Comparison of ENCODE assay signal across 32 mouse cellular contexts in the genomic region with DNA sequence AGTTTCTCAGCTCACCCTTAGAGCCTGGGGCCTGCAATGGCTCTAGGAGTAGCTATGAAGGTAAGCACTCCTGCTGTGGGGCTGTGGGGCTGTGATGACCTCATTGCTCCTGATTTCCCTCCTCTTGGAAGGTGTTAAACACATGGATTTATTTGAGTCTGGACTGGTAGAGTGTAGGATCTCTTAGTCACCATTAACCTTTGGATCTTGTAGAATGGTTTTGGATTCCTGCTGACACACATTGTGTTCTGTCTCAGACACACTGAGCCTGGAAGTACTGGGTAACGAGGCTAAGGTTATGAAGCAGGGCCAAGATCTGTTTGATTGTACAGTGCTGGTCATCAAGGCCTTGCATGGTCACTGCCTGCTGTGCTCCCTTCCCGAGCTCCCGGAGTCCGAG. TPM values are rescaled to one million over a fixed set of nuclear protein-coding genes. Genes with fewer than 3 reads are reported as not detected.
DNase-seq lines count a peak whose midpoint lies in the region; ATAC-seq and TF ChIP-seq lines count a peak whose summit lies in the region.
"Had no signal": no experiment of that assay in that cellular context is flagged by ENCODE, and none has a peak within 500 bp of the region (broad histone marks: within the 10 kb centered on the region; RNA-seq: fewer than 3 reads in every experiment).

No protein-coding gene starts in this region.

- no peak overlapping the region for H3K4me2 ChIP-seq in liver, embryonic 12.5 days
- H3K4me2 ChIP-seq in intestine, embryonic 16.5 days (ENCODE audit: low read depth, low read length), result no peak overlapping the region
- no peak overlapping the region for H3K4me2 ChIP-seq in stomach, postnatal 0 days (replicated peaks; ENCODE audit: low read depth)
- H3K4me2 ChIP-seq: embryonic facial prominence, embryonic 12.5 days; forebrain, embryonic 13.5 days; forebrain, embryonic 15.5 days had no signal

- H3K79me2 ChIP-seq in liver, adult 2 months (ENCODE audit: control insufficient read depth, insufficient read depth, low read length), result no peaks in the 10 kb centered on the region; the same call in 1 of the 2 replicates

- peak overlapping the region; percentile 88 for H3K27ac ChIP-seq in liver, adult 2 months (replicated peaks; ENCODE audit: insufficient read depth, low read depth, low read length)
- H3K27ac ChIP-seq in liver, embryonic 12.5 days, result no peak overlapping the region
- peak overlapping the region; percentile 37; the same call in 1 of the 2 replicates for H3K27ac ChIP-seq in intestine, embryonic 16.5 days (ENCODE audit: low read length)
- no peak overlapping the region for H3K27ac ChIP-seq in stomach, postnatal 0 days (replicated peaks)
- H3K27ac ChIP-seq: embryonic facial prominence, embryonic 10.5 days; embryonic facial prominence, embryonic 12.5 days; forebrain, embryonic 13.5 days; forebrain, embryonic 15.5 days had no signal

- no peak for ATAC-seq in liver, embryonic 12.5 days
- peak; percentile 54 for ATAC-seq in intestine, embryonic 16.5 days
- ATAC-seq in stomach, postnatal 0 days (ENCODE audit: low FRiP score, low TSS enrichment), result peak; percentile 73
- ATAC-seq: activated CD4-positive, CD25-positive, alpha-beta regulatory T cell, adult 4 months; CD4-positive, CD25-positive, alpha-beta regulatory T cell, adult 4 months; forebrain, embryonic 13.5 days; forebrain, embryonic 15.5 days; Patski had no signal

- H3K4me1 ChIP-seq in liver, adult 2 months (ENCODE audit: control insufficient read depth, insufficient read depth, low read length), result peaks cover 20% of the 10 kb centered on the region
- H3K4me1 ChIP-seq in liver, embryonic 12.5 days, result no peaks in the 10 kb centered on the region
- peaks cover 9% of the 10 kb centered on the region for H3K4me1 ChIP-seq in intestine, embryonic 16.5 days (ENCODE audit: control insufficient read depth, insufficient read depth, low read length)
- no peaks in the 10 kb centered on the region for H3K4me1 ChIP-seq in stomach, postnatal 0 days (replicated peaks; ENCODE audit: control insufficient read depth, insufficient read depth)
- H3K4me1 ChIP-seq: embryonic facial prominence, embryonic 10.5 days; embryonic facial prominence, embryonic 12.5 days; forebrain, embryonic 13.5 days; forebrain, embryonic 15.5 days had no signal

- H3K27me3 ChIP-seq in liver, adult 2 months (ENCODE audit: control insufficient read depth, insufficient read depth, low read length), result no peaks in the 10 kb centered on the region
- no peaks in the 10 kb centered on the region for H3K27me3 ChIP-seq in liver, embryonic 12.5 days (replicated peaks)
- no peaks in the 10 kb centered on the region for H3K27me3 ChIP-seq in intestine, embryonic 16.5 days (replicated peaks; ENCODE audit: control insufficient read depth, insufficient read depth, low read length)
- no peaks in the 10 kb centered on the region for H3K27me3 ChIP-seq in stomach, postnatal 0 days (ENCODE audit: control insufficient read depth, insufficient read depth, low read length)
- H3K27me3 ChIP-seq: CH12.LX; embryonic facial prominence, embryonic 12.5 days; forebrain, embryonic 13.5 days; forebrain, embryonic 15.5 days; Patski had no signal

- peak; percentile 62 for DNase-seq in liver, adult 2 months (ENCODE audit: extremely low read depth, low read depth, low spot score)
- DNase-seq in adipocyte (ENCODE audit: low spot score), result peak; percentile 10
- no peak for DNase-seq in stomach, postnatal 0 days (ENCODE audit: low spot score)
- no peak for DNase-seq in heart, postnatal 25 days (ENCODE audit: low spot score)
- DNase-seq in kidney, adult 9 months, result no peak
- no peak for DNase-seq in embryo, embryonic 11 days
- DNase-seq: adrenal gland, adult 2 months; adrenal gland, postnatal 10 days; adrenal gland, postnatal 25 days; B cell, adult 2 months; cerebellum, adult 11 months; cerebellum, adult 18-20 months; cerebellum, adult 8-10 months; cerebellum, adult 9-11 months; cerebellum, postnatal 14 days; cerebellum, postnatal 36 days had no signal

- no peak for TF ChIP-seq CTCF in liver, adult 2 months (IDR thresholded peaks at IDR 0.05; ENCODE audit: low read depth, low read length)
- TF ChIP-seq CTCF in stomach, postnatal 0 days (IDR thresholded peaks at IDR 0.05; ENCODE audit: low read depth), result no peak

- intact Hi-C loops in heart, postnatal 25 days (cut with DNase I), result no loop called here

- 31% methylated on average over 4 of the region's 4 CpGs for WGBS in liver, adult 2 months
- 87% methylated on average over 4 of the region's 4 CpGs for WGBS in liver, embryonic 12.5 days (ENCODE audit: insufficient replicate concordance)
- 78% methylated on average over 4 of the region's 4 CpGs for WGBS in intestine, embryonic 16.5 days
- 82% methylated on average over 4 of the region's 4 CpGs for WGBS in stomach, postnatal 0 days

- peaks cover 54% of the 10 kb centered on the region for H3K36me3 ChIP-seq in liver, adult 2 months (ENCODE audit: control insufficient read depth, insufficient read depth, low read length)
- H3K36me3 ChIP-seq in liver, embryonic 12.5 days, result peaks cover 99% of the 10 kb centered on the region
- H3K36me3 ChIP-seq in intestine, embryonic 16.5 days (ENCODE audit: control insufficient read depth, insufficient read depth, low read length), result peaks cover 18% of the 10 kb centered on the region
- H3K36me3 ChIP-seq in stomach, postnatal 0 days (ENCODE audit: control insufficient read depth, insufficient read depth, low read length), result peaks cover 40% of the 10 kb centered on the region

- no peak for TF ChIP-seq POLR2A in liver, adult 2 months (IDR thresholded peaks at IDR 0.05; ENCODE audit: extremely low read depth, insufficient read depth, low read length)

- H3K9ac ChIP-seq in liver, adult 2 months (ENCODE audit: low read depth, low read length), result 0 out of 2 replicates have a peak overlapping the region, but pooled peaks have one; percentile 15
- no peak overlapping the region for H3K9ac ChIP-seq in liver, embryonic 12.5 days
- no peak overlapping the region for H3K9ac ChIP-seq in intestine, embryonic 16.5 days (ENCODE audit: low read depth, low read length)
- H3K9ac ChIP-seq in stomach, postnatal 0 days (ENCODE audit: low read length), result no peak overlapping the region
- H3K9ac ChIP-seq: embryonic facial prominence, embryonic 12.5 days; forebrain, embryonic 13.5 days; forebrain, embryonic 15.5 days had no signal

- H3K4me3 ChIP-seq in liver, adult 2 months (ENCODE audit: insufficient read depth, low read depth, low read length), result no peak overlapping the region
- H3K4me3 ChIP-seq in liver, embryonic 12.5 days, result no peak overlapping the region
- no peak overlapping the region for H3K4me3 ChIP-seq in intestine, embryonic 16.5 days (ENCODE audit: low read length)
- no peak overlapping the region for H3K4me3 ChIP-seq in stomach, postnatal 0 days (ENCODE audit: low read depth, low read length)
- H3K4me3 ChIP-seq: embryonic facial prominence, embryonic 10.5 days; embryonic facial prominence, embryonic 12.5 days; forebrain, embryonic 13.5 days; forebrain, embryonic 15.5 days had no signal

- H3K9me3 ChIP-seq in liver, embryonic 12.5 days (replicated peaks), result no peaks in the 10 kb centered on the region
- no peaks in the 10 kb centered on the region for H3K9me3 ChIP-seq in intestine, embryonic 16.5 days (ENCODE audit: control insufficient read depth, low read length)
- no peaks in the 10 kb centered on the region for H3K9me3 ChIP-seq in stomach, postnatal 0 days (ENCODE audit: control insufficient read depth, low read length)
- H3K9me3 ChIP-seq: embryonic facial prominence, embryonic 10.5 days; embryonic facial prominence, embryonic 12.5 days; forebrain, embryonic 13.5 days; forebrain, embryonic 15.5 days; G1E had no signal

- no peak for TF ChIP-seq EP300 in stomach, postnatal 0 days (optimal IDR thresholded peaks at IDR 0.05)

RNA-seq across cellular contexts. Expression of gene 1700102P08Rik, which starts 13.3 kb away (rescaled TPM):
- total RNA-seq in liver, adult 2 months (2014; rRNA removed), result not detected in 2 replicates
- not detected in 2 replicates for polyA plus RNA-seq in liver, adult 2 months (2012; rRNA removed)
- polyA plus RNA-seq in liver, embryonic 12.5 days (2016; fragmentation: Nextera tagmentation; extraction: Ambion mirVana), result 0.32 and 0.59 TPM in 2 replicates
- 0.49 and 0.55 TPM in 2 replicates for polyA plus RNA-seq in intestine, embryonic 16.5 days (2015; fragmentation: Nextera tagmentation; extraction: Ambion mirVana)
- 0.17 and 0.21 TPM in 2 replicates for polyA plus RNA-seq in stomach, postnatal 0 days (2015; fragmentation: Nextera tagmentation; extraction: Ambion mirVana)
- total RNA-seq in heart, postnatal 25 days (2021), result under 1 TPM; 0.73 to 0.78 TPM
- total RNA-seq: common myeloid progenitor, adult 5-6 weeks had no signal

RNA-seq across cellular contexts. Expression of gene Usp4, which starts 31.6 kb away (rescaled TPM):
- 62.0 and 63.8 TPM in 2 replicates for total RNA-seq in liver, adult 2 months (2014; rRNA removed)
- 63.3 and 65.2 TPM in 2 replicates for polyA plus RNA-seq in liver, adult 2 months (2012; rRNA removed)
- polyA plus RNA-seq in liver, embryonic 12.5 days (2016; fragmentation: Nextera tagmentation; extraction: Ambion mirVana), result 87.4 and 92.1 TPM in 2 replicates
- 84.4 and 92.1 TPM in 2 replicates for polyA plus RNA-seq in intestine, embryonic 16.5 days (2015; fragmentation: Nextera tagmentation; extraction: Ambion mirVana)
- 56.8 and 59.6 TPM in 2 replicates for polyA plus RNA-seq in stomach, postnatal 0 days (2015; fragmentation: Nextera tagmentation; extraction: Ambion mirVana)
- total RNA-seq in heart, postnatal 25 days (2021), result 10 to 100 TPM; 71.1 to 71.4 TPM

RNA-seq across cellular contexts. Expression of gene Gpx1, which starts 40.6 kb away (rescaled TPM):
- 5,129 and 5,348 TPM in 2 replicates for total RNA-seq in liver, adult 2 months (2014; rRNA removed)
- polyA plus RNA-seq in liver, adult 2 months (2012; rRNA removed), result 8,357 and 9,405 TPM in 2 replicates
- polyA plus RNA-seq in liver, embryonic 12.5 days (2016; fragmentation: Nextera tagmentation; extraction: Ambion mirVana), result 5,938 and 5,957 TPM in 2 replicates
- 1,298 and 1,315 TPM in 2 replicates for polyA plus RNA-seq in intestine, embryonic 16.5 days (2015; fragmentation: Nextera tagmentation; extraction: Ambion mirVana)
- polyA plus RNA-seq in stomach, postnatal 0 days (2015; fragmentation: Nextera tagmentation; extraction: Ambion mirVana), result 1,072 and 1,116 TPM in 2 replicates
- total RNA-seq in heart, postnatal 25 days (2021), result 100 to 1,000 TPM; 108 to 130 TPM

RNA-seq across cellular contexts. Expression of gene Ccdc36, which starts 49.0 kb away (rescaled TPM):
- not detected in 2 replicates for total RNA-seq in liver, adult 2 months (2014; rRNA removed)
- polyA plus RNA-seq in liver, adult 2 months (2012; rRNA removed), result not detected in 2 replicates
- 0.55 TPM in 2 replicates for polyA plus RNA-seq in liver, embryonic 12.5 days (2016; fragmentation: Nextera tagmentation; extraction: Ambion mirVana)
- 1.1 TPM in 2 replicates for polyA plus RNA-seq in intestine, embryonic 16.5 days (2015; fragmentation: Nextera tagmentation; extraction: Ambion mirVana)
- 0.39 and 0.41 TPM in 2 replicates for polyA plus RNA-seq in stomach, postnatal 0 days (2015; fragmentation: Nextera tagmentation; extraction: Ambion mirVana)
- not detected for total RNA-seq in heart, postnatal 25 days (2021)
- total RNA-seq: adrenal gland, adult 2 months; adrenal gland, postnatal 10 days; adrenal gland, postnatal 25 days had no signal
- polyA plus RNA-seq: activated CD4-positive, CD25-positive, alpha-beta regulatory T cell, adult 4 months; adrenal gland, adult 2 months; G1E; Patski had no signal

RNA-seq across cellular contexts. Expression of gene BC048562, which starts 57.0 kb away (rescaled TPM):
- total RNA-seq in liver, adult 2 months (2014; rRNA removed), result not detected in 2 replicates
- not detected in 2 replicates for polyA plus RNA-seq in liver, adult 2 months (2012; rRNA removed)
- polyA plus RNA-seq in liver, embryonic 12.5 days (2016; fragmentation: Nextera tagmentation; extraction: Ambion mirVana), result not detected in 2 replicates
- not detected in 2 replicates for polyA plus RNA-seq in intestine, embryonic 16.5 days (2015; fragmentation: Nextera tagmentation; extraction: Ambion mirVana)
- polyA plus RNA-seq in stomach, postnatal 0 days (2015; fragmentation: Nextera tagmentation; extraction: Ambion mirVana), result not detected in 2 replicates
- total RNA-seq in heart, postnatal 25 days (2021), result not detected
- total RNA-seq: adrenal gland, adult 2 months; adrenal gland, postnatal 10 days; adrenal gland, postnatal 25 days; adrenal gland, postnatal 4 days; CH12.LX; common myeloid progenitor, adult 5-6 weeks had no signal
- polyA plus RNA-seq: activated CD4-positive, CD25-positive, alpha-beta regulatory T cell, adult 4 months; adrenal gland, adult 2 months; brain, embryonic 14.5 days; CD4-positive, CD25-positive, alpha-beta regulatory T cell, adult 4 months; embryonic facial prominence, embryonic 10.5 days; embryonic facial prominence, embryonic 12.5 days; embryonic facial prominence, embryonic 14.5 days; forebrain, embryonic 11.5 days; forebrain, embryonic 13.5 days; forebrain, embryonic 15.5 days; Patski had no signal

Comparison
In these comparisons a context has a peak if more than half of its experiments do, and no peak if none do; other contexts are left out.
1. H3K27ac ChIP-seq: peak in liver, adult 2 months (single experiment) and intestine, embryonic 16.5 days (single experiment); none in liver, embryonic 12.5 days (single experiment) and stomach, postnatal 0 days (single experiment).
2. DNase-seq: peak in liver, adult 2 months (single experiment) and adipocyte (single experiment); none in stomach, postnatal 0 days (single experiment), heart, postnatal 25 days (single experiment), kidney, adult 9 months (single experiment) and embryo, embryonic 11 days (single experiment).